Mouse (Mus musculus) ES-E14 (cell line): ENCODE results near the gene Tatdn2. TPM values are rescaled to one million over a fixed set of nuclear protein-coding genes. Genes with fewer than 3 reads are reported as not detected.
"Not testable (repeated sequence)": the region's sequence is repeated elsewhere in the genome, so short reads cannot be mapped to it uniquely, and the experiment has no call there.

Experiments
- DNase-seq: peaks from one replicate; pipeline ENCODE4 v3.0.0-alpha.2; 2013; ENCODE audit warnings: low read depth, low spot score
- H3K27ac ChIP-seq: 2 replicates; pipeline ENCODE4 v1.5.1; 2012; ENCODE audit warnings: low read depth, mild to moderate bottlenecking, low read length, moderate library complexity, mixed read lengths; ENCODE audit not compliant: poor library complexity, insufficient read depth, severe bottlenecking
- H3K36me3 ChIP-seq: 2 replicates; pipeline ENCODE4 v1.6.1; 2012; ENCODE audit warnings: mild to moderate bottlenecking, low read length, moderate library complexity, mixed read lengths; ENCODE audit not compliant: control insufficient read depth, poor library complexity, insufficient read depth, severe bottlenecking
- H3K4me1 ChIP-seq, 2 experiments: fragments of 150-350 bp in 1 of 2; sonication (generic) in 1 of 2; 2 replicates each; pipeline ENCODE4 v1.6.1; 2012; ENCODE audit warnings: low read length in 2 of 2, mild to moderate bottlenecking in 1 of 2, mixed read lengths in 1 of 2; ENCODE audit not compliant: control insufficient read depth in 2 of 2, insufficient read depth in 2 of 2, poor library complexity in 1 of 2
- H3K4me3 ChIP-seq, 2 experiments: fragments of 150-350 bp in 1 of 2; sonication (generic) in 1 of 2; 2 replicates each; pipeline ENCODE4 v1.5.1; 2012; ENCODE audit warnings: low read length in 2 of 2, low read depth in 1 of 2, mild to moderate bottlenecking in 1 of 2, mixed read lengths in 1 of 2; ENCODE audit not compliant: insufficient read depth in 1 of 2, poor library complexity in 1 of 2, severe bottlenecking in 1 of 2
- H3K9ac ChIP-seq: 2 replicates; pipeline ENCODE4 v1.6.1; 2012; ENCODE audit warnings: low read depth, mild to moderate bottlenecking, low read length, mixed read lengths; ENCODE audit not compliant: poor library complexity, insufficient read depth, severe bottlenecking
- H3K9me3 ChIP-seq: fragments of 150-350 bp; sonication (generic); 2 replicates; pipeline ENCODE4 v1.6.1; 2012; ENCODE audit warnings: low read depth, mild to moderate bottlenecking, low read length; ENCODE audit not compliant: control insufficient read depth, insufficient read depth
- CHD2 ChIP-seq: IDR thresholded peaks from 2 replicates; pipeline ENCODE4 v1.6.1; 2014; ENCODE audit warnings: mild to moderate bottlenecking, low read depth, low read length, inconsistent platforms
- HCFC1 ChIP-seq: IDR thresholded peaks from 2 replicates; pipeline ENCODE4 v1.6.1; 2012; ENCODE audit warnings: low read length, inconsistent platforms, borderline replicate concordance; ENCODE audit not compliant: insufficient read depth
- MAFK ChIP-seq: IDR thresholded peaks from 2 replicates; pipeline ENCODE4 v1.6.1; 2014; ENCODE audit warnings: mild to moderate bottlenecking, low read depth, low read length, inconsistent platforms; ENCODE audit not compliant: insufficient read depth
- ZC3H11A ChIP-seq: IDR thresholded peaks from 2 replicates; pipeline ENCODE4 v1.6.1; 2012; ENCODE audit warnings: low read depth, mild to moderate bottlenecking, inconsistent platforms, low read length, borderline replicate concordance
- ZNF384 ChIP-seq: IDR thresholded peaks from 2 replicates; pipeline ENCODE4 v1.6.1; 2012; ENCODE audit warnings: low read depth, low read length, inconsistent platforms
- in situ Hi-C, 2 experiments: fragments of 600-800 bp; cut with MboI; formaldehyde crosslinking; loops; one replicate each; pipeline ENCODE4 v1.15.1; 2025; ENCODE audit warnings: low sequenced_read_pairs in 2 of 2, inconsistent platforms in 1 of 2; ENCODE audit not compliant: unreplicated experiment in 2 of 2
- total RNA-seq: library from RNA; depleted of rRNA; stranded (reverse); fragments of 300-350 nt; gene quantifications from 2 replicates; pipeline ENCODE4 v1.2.3, GENCODE M21; 2012

Tatdn2 gene
- total RNA-seq, 1 experiment: 70.6 TPM

GRCm38 (mm10) chr6:113668287-113669154 is 28.3 kb upstream of the Tatdn2 start:
- no peak for DNase-seq

GRCm38 (mm10) chr6:113669821-113670220 is 27.0 kb upstream of the Tatdn2 start:
- in situ Hi-C loops: no loop called here
- Histone ChIP-seq H3K4me1 (peaks cover 4 to 19% of the 10 kb centered on the region in 2 experiments; a peak in 3 of 4 replicates), H3K27ac (no peak overlapping the region)

More at GRCm38 (mm10) chr6:113668287-113669154, 28.3 kb upstream of the Tatdn2 start:
- in situ Hi-C loops: no loop called here
- peak overlapping the region; percentile 16; the same call in 1 of the 2 replicates for H3K9ac ChIP-seq
- TF ChIP-seq ZC3H11A: no peak
- no peak for TF ChIP-seq MAFK
- no peak for TF ChIP-seq HCFC1
- TF ChIP-seq ZNF384: peak; percentile 53; the same call in 1 of the 2 replicates
- TF ChIP-seq CHD2: no peak
- peaks cover 4 to 19% of the 10 kb centered on the region in 2 experiments; a peak in 3 of 4 replicates for H3K4me1 ChIP-seq
- H3K9me3 ChIP-seq: no peaks in the 10 kb centered on the region
- peak overlapping the region; percentile 38; the same call in 1 of the 2 replicates for H3K27ac ChIP-seq
- H3K4me3 ChIP-seq: no peak overlapping the region
- no peaks in the 10 kb centered on the region for H3K36me3 ChIP-seq

GRCm38 (mm10) chr6:113672029-113672428 is 24.8 kb upstream of the Tatdn2 start:
- in situ Hi-C loops, H3K4me3 ChIP-seq, H3K9me3 ChIP-seq, DNase-seq, H3K36me3 ChIP-seq, H3K27ac ChIP-seq, H3K9ac ChIP-seq: not testable (repeated sequence)
- peaks cover 4 to 28% of the 10 kb centered on the region in 2 experiments; a peak in 3 of 4 replicates for H3K4me1 ChIP-seq

More at GRCm38 (mm10) chr6:113669821-113670220, 27.0 kb upstream of the Tatdn2 start:
- Histone ChIP-seq H3K4me3 (no peak overlapping the region), H3K36me3 (no peaks in the 10 kb centered on the region), H3K9me3 (no peaks in the 10 kb centered on the region), H3K9ac (no peak overlapping the region)
- DNase-seq: no peak
- TF ChIP-seq ZNF384 (no peak), HCFC1 (no peak), MAFK (no peak), CHD2 (no peak), ZC3H11A (no peak)

GRCm38 (mm10) chr6:113672989-113673388 is 23.9 kb upstream of the Tatdn2 start:
- DNase-seq: no peak
- Histone ChIP-seq H3K4me3 (no peak overlapping the region), H3K4me1 (peaks cover 0 to 29% of the 10 kb centered on the region in 2 experiments; a peak in 2 of 4 replicates), H3K9me3 (no peaks in the 10 kb centered on the region), H3K36me3 (no peaks in the 10 kb centered on the region), H3K27ac (no peak overlapping the region), H3K9ac (no peak overlapping the region; the same call in 1 of the 2 replicates)
- no peak for TF ChIP-seq HCFC1
- no peak for TF ChIP-seq MAFK
- TF ChIP-seq ZC3H11A: no peak
- TF ChIP-seq CHD2: no peak
- TF ChIP-seq ZNF384: no peak
- in situ Hi-C loops: no loop called here
